Mouse (Mus musculus): ENCODE results near the gene Bcar3. TPM values are rescaled to one million over a fixed set of nuclear protein-coding genes. Genes with fewer than 3 reads are reported as not detected.
"Not testable (repeated sequence)": the region's sequence is repeated elsewhere in the genome, so short reads cannot be mapped to it uniquely, and the experiment has no call there.

Gene Bcar3
- polyA plus RNA-seq, 1 experiment, result 17.2 TPM

DNA sequence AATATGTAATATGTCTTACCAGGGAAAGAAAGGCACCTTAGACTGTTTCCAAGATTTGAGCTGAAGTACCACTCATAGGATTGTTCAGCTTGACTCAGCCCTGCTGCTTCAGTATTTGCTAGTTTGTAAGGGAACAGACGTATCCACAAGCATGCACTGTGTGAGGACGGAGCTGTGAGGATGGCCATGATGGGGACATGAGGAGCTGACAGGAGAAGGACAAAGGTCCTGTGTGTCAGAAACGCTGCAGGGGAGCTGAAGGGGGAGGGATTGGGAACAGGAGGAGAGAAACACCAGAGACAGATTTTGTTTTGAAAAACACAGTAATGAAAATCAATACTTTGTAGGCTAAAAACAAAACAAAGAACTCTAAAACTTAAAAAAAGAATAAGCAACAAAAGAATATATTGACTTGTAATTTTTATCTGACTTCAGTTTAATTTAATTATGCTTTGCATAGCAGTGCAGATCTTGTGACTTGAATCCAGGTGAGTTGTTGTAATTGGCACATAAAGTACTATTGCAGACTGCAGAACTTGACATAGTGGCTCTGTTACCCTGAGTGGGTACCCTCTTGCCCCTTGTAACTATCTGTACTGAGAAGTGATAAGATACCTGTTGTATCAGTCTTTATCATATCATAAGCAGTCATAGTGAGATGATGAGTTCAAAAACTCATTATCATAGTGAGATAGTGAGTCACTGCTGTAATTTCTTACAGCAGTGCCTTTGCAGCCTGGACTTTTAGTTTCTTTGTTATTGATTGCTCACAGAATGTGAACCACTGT lies 41.3 kb upstream of the Bcar3 start:
- Histone ChIP-seq H3K27me3 (ENCODE audit: control insufficient read depth, insufficient read depth, low read length) (no peaks in the 10 kb centered on the region), H3K27ac (ENCODE audit: insufficient read depth, low read length) (no peak overlapping the region), H3K4me1 (ENCODE audit: control insufficient read depth, insufficient read depth, low read length) (peaks cover 6% of the 10 kb centered on the region), H3K4me3 (replicated peaks; ENCODE audit: insufficient read depth, low read depth, low read length) (no peak overlapping the region)
- DNase-seq, result no peak
- WGBS, result 16% methylated on average over 3 of the region's 3 CpGs
- TF ChIP-seq CTCF (IDR thresholded peaks at IDR 0.05; ENCODE audit: borderline replicate concordance, insufficient read depth, low read depth, low read length) (no peak), POLR2A (IDR thresholded peaks at IDR 0.05; ENCODE audit: borderline replicate concordance, insufficient read depth, low read length) (no peak)

DNA sequence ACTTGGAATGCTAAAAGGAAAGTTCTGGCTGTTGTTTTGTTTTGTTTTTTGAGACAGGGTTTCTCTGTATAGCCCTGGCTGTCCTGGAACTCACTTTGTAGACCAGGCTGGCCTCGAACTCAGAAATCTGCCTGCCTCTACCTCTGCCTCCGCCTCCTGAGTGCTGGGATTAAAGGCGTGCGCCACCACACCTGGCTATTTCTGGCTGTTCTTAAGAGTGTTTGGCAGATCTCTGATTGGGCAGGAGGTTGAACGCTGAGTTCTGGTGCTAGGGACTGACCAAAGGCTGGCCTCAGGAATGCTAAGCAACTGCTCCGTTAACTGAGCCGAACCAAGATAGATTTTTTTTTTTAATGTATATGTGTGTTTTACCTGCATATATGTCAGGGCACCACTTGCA lies 39.9 kb upstream of the Bcar3 start:
- H3K27ac ChIP-seq (ENCODE audit: insufficient read depth, low read length); H3K27me3 ChIP-seq (ENCODE audit: control insufficient read depth, insufficient read depth, low read length); H3K4me1 ChIP-seq (ENCODE audit: control insufficient read depth, insufficient read depth, low read length); DNase-seq; H3K4me3 ChIP-seq (replicated peaks; ENCODE audit: insufficient read depth, low read depth, low read length): not testable (repeated sequence)
- 68% methylated on average over 7 of the region's 7 CpGs for WGBS

DNA sequence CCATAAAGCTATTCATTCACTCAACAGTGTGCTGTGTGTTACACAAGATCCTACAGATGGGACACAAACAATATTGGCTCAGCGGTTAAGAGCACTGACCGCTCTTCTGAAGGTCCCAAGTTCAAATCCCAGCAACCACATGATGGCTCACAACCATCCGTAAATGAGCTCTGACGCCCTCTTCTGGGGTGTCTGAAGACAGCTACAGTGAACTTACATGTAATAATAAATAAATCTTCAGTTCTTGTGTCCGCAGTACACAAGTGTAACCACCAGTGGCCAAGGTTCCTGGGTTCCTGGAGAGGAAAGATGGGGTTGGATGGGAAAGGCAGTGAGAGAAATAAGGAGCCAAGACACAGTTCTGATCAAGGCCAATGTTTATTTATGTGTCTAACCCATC lies 23.9 kb upstream of the Bcar3 start:
- H3K27ac ChIP-seq (ENCODE audit: insufficient read depth, low read length), result no peak overlapping the region
- DNase-seq, result no peak
- no peak overlapping the region for H3K4me3 ChIP-seq (replicated peaks; ENCODE audit: insufficient read depth, low read depth, low read length)
- no peaks in the 10 kb centered on the region for H3K4me1 ChIP-seq (ENCODE audit: control insufficient read depth, insufficient read depth, low read length)
- no peaks in the 10 kb centered on the region for H3K27me3 ChIP-seq (ENCODE audit: control insufficient read depth, insufficient read depth, low read length)
- TF ChIP-seq CTCF (IDR thresholded peaks at IDR 0.05; ENCODE audit: borderline replicate concordance, insufficient read depth, low read depth, low read length), result no peak
- no peak for TF ChIP-seq POLR2A (IDR thresholded peaks at IDR 0.05; ENCODE audit: borderline replicate concordance, insufficient read depth, low read length)
- 71% methylated on average over 5 of the region's 5 CpGs for WGBS

DNA sequence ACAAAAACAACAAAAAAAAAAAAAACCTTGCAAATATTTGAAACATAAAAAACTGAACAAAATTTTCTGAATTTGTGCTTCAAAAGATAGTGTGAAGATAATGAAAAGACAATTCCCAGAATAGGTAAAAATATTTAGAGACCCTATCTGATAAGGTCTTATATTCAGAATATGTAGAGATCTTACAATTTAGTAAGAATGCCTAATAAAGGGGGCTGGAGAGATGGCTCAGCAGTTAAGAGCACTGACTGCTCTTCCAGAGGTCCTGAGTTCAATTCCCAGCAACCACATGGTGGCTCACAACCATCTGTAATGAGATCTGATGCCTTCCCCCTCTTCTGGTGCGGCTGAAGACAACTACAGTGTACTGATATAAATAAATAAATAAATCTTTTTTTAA lies 21.4 kb upstream of the Bcar3 start:
- not testable (repeated sequence) for H3K4me1 ChIP-seq (ENCODE audit: control insufficient read depth, insufficient read depth, low read length); H3K4me3 ChIP-seq (replicated peaks; ENCODE audit: insufficient read depth, low read depth, low read length); H3K27ac ChIP-seq (ENCODE audit: insufficient read depth, low read length); DNase-seq; H3K27me3 ChIP-seq (ENCODE audit: control insufficient read depth, insufficient read depth, low read length)
- 57% methylated on average over 1 of the region's 1 CpGs for WGBS

DNA sequence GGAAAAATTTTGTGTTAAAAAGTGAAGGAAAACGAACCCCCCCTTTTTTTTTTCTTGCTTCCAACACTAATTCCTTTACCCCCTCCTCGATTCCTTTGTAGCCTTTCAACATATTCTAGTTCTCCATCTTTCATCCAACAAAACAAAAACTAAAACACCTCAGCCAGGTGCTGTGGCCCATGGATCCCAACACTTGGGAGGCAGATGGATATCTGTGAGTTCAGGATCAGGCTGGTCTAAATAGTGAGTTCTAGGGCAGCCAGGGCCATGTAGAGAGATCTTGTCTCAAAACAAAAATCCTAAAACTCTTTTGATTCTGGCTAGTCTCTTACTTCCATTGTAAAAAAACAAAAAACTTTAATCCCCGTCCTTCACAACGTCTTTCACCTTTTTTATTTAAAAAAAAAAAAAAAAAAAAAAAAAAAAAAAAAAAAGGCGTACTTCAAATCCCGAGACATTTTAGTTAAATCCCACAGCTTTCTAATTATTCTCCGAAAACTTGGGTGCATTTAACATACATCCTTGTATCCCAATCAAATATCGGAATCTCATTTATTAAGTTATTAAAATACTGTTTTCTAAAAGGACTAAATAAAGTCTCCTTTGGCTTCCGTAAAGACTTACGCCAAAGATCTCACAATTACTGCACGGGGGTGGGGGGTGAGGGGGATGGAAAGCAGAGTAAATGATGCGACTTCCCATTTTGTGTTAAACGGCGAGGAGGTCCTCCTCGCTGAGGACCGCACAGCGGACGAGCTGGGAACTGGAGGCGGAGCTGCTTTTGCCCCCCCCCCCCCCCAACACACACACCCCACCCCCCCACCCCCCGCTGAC lies 20.3 kb upstream of the Bcar3 start:
- 10% methylated on average over 20 of the region's 20 CpGs for WGBS

DNA sequence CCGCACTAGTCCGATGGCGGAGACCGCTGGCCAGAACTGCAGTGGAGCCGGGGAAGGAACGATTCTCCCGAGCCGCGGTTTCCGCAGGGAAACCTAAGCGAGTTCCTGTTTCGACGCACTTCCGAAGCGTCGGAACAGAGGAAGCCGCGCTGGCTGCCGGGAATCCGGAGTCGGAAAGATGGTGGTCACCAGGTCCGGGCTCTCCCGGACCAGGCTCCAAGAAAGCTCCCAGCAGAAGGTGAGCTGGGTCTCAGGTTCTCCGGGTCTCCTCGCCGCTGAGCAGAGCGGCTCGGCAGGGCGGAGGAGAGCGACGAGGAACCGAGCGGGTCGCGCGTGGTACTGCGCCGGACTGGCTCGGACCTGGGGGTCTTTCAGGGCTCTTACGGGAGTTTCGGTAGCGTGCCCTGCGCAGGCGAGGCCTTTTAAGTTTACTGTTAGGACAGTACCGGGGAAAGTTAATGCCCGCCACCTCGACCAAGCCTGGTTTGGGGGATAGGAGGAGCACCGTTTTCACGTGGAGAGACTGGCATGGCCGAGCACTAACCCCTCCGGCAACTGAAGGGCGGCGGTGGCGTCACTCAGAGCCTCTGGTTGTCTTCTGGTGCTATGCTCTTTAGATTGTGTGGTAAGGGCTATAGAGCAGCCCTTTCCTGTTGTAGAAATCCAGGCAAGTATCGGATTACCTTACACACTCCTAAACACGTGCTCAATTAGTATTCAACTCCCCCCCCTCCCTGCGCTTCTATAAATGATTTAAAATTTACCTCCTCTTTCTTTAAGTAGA lies 19.5 kb upstream of the Bcar3 start, which contains the start of gene Dnttip2:
Gene Dnttip2 (plus strand): TSS at position 148 of the 784 bp plus-strand sequence.
- peak; percentile 69; the same call in 1 of the 2 replicates for TF ChIP-seq POLR2A (IDR thresholded peaks at IDR 0.05; ENCODE audit: borderline replicate concordance, insufficient read depth, low read length)
- TF ChIP-seq CTCF (IDR thresholded peaks at IDR 0.05; ENCODE audit: borderline replicate concordance, insufficient read depth, low read depth, low read length), result no peak
- WGBS, result under 1% methylated on average over 57 of the region's 57 CpGs
- peak; percentile 93 to 94 for DNase-seq
- peak within 1 kb of the TSS; percentile 91 for H3K4me3 ChIP-seq (replicated peaks; ENCODE audit: insufficient read depth, low read depth, low read length)
- peak within 1 kb of the TSS; percentile 31 for H3K27ac ChIP-seq (ENCODE audit: insufficient read depth, low read length)
- H3K27me3 ChIP-seq (ENCODE audit: control insufficient read depth, insufficient read depth, low read length), result no peaks in the 10 kb centered on the region
- peaks cover 6% of the 10 kb centered on the region; the same call in 1 of the 2 replicates for H3K4me1 ChIP-seq (ENCODE audit: control insufficient read depth, insufficient read depth, low read length)

More for the DNA sequence above, 20.3 kb upstream of the Bcar3 start:
- Histone ChIP-seq H3K4me3 (replicated peaks; ENCODE audit: insufficient read depth, low read depth, low read length) (peak overlapping the region; percentile 87), H3K4me1 (ENCODE audit: control insufficient read depth, insufficient read depth, low read length) (peaks cover 6% of the 10 kb centered on the region; the same call in 1 of the 2 replicates), H3K27me3 (ENCODE audit: control insufficient read depth, insufficient read depth, low read length) (no peaks in the 10 kb centered on the region), H3K27ac (ENCODE audit: insufficient read depth, low read length) (no peak overlapping the region; the same call in 1 of the 2 replicates)
- peak; percentile 56; the same call in 1 of the 2 replicates for TF ChIP-seq POLR2A (IDR thresholded peaks at IDR 0.05; ENCODE audit: borderline replicate concordance, insufficient read depth, low read length)
- peak; percentile 38; the same call in 1 of the 2 replicates for TF ChIP-seq CTCF (IDR thresholded peaks at IDR 0.05; ENCODE audit: borderline replicate concordance, insufficient read depth, low read depth, low read length)
- no peak for DNase-seq

DNA sequence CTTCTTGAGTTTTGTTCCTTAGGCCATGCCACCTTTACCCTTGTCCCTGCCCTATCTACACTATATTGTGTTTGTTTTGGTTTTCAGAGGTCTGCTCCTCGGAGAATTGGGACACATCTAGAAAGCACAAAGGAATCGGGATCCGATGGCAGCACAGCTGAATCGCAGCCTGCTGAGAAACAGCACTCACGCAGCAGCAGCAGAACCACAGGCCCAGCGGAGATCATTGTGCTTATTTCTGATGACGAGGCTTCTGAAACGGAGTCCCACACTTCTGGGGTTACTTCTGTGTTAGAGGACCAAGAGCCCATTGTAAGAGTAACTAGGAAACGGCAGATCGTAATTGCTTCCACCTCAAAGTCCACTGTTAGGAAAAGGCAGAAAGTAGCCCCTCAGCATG lies 18.8 kb upstream of the Bcar3 start:
- no peak for TF ChIP-seq CTCF (IDR thresholded peaks at IDR 0.05; ENCODE audit: borderline replicate concordance, insufficient read depth, low read depth, low read length)
- TF ChIP-seq POLR2A (IDR thresholded peaks at IDR 0.05; ENCODE audit: borderline replicate concordance, insufficient read depth, low read length), result no peak
- no peak overlapping the region for H3K27ac ChIP-seq (ENCODE audit: insufficient read depth, low read length)
- H3K4me3 ChIP-seq (replicated peaks; ENCODE audit: insufficient read depth, low read depth, low read length), result peak overlapping the region; percentile 36
- H3K27me3 ChIP-seq (ENCODE audit: control insufficient read depth, insufficient read depth, low read length), result no peaks in the 10 kb centered on the region
- 60% methylated on average over 10 of the region's 10 CpGs for WGBS
- H3K4me1 ChIP-seq (ENCODE audit: control insufficient read depth, insufficient read depth, low read length), result peaks cover 6% of the 10 kb centered on the region; the same call in 1 of the 2 replicates
- DNase-seq, result no peak

All from cerebellum, adult 2 months (tissue).